Mouse (Mus musculus): ENCODE results near the gene Trim14.

The Trim14 gene

GRCm38 (mm10) chr4:46463130-46463830 lies 72.7 kb downstream of the Trim14 start:
- DNase-seq = peak; percentile 89

DNA sequence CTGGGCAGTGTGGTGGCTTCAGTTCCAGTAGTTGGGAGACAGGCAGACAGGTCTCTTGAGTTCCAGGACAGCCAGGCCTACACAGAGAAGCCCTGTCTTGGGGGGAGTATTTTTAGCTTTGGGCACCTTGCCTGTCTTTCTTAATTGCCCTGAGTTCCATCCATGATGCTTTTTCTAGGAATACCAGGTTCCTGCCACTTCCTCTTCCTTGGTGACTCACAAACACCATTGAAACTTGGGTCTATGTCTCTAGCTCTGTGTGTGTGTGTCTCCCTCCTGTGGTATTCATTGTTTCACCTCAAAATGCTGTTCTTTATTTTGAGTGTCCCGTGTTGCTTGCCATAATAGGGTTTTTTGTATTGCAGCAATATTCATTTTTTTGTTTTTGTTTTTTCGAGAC lies 77.5 kb downstream of the Trim14 start:
- DNase-seq = no peak

- no peak for DNase-seq
Measured at GRCm38 (mm10) chr4:46457186-46457585, 78.8 kb downstream of the Trim14 start.

GRCm38 (mm10) chr4:46456762-46457161 lies 79.2 kb downstream of the Trim14 start:
- no peak for DNase-seq

DNA sequence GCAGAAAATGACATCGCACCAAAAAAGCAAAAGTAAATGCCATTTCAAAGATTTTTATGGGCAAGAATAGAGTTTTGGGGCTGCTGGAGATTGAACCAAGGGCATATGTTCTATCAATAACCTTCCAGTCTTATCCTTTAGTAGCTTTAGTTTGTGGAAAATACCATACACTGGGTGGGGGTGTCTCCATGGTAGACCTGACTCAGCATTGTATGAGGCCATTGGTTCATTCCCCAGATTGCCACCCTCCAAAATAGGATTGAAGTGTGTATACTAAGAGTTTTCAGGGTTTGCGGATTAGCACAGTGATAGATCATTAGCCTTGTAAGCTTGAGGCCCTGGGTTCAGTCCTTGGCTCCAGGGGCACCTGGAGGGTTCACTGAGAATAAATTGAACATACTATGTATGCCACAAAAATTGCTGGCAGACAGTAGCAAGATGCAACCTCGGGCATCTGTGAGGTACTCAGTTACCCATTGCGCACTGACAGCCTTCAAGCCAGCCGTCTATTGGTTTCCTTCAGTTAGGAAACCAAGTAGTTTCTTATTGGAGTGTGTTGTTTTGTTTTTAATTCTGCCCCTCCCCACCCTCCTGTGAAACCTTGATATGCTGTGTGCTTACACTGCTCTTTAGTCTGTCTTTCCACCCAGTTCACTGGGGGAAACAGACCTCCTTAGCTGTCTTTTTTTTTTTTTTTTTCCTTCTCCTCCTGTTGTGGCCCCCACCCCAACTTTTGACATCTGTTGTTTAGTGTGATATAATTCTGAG lies 81.7 kb downstream of the Trim14 start:
- DNase-seq = peak; percentile 29

DNA sequence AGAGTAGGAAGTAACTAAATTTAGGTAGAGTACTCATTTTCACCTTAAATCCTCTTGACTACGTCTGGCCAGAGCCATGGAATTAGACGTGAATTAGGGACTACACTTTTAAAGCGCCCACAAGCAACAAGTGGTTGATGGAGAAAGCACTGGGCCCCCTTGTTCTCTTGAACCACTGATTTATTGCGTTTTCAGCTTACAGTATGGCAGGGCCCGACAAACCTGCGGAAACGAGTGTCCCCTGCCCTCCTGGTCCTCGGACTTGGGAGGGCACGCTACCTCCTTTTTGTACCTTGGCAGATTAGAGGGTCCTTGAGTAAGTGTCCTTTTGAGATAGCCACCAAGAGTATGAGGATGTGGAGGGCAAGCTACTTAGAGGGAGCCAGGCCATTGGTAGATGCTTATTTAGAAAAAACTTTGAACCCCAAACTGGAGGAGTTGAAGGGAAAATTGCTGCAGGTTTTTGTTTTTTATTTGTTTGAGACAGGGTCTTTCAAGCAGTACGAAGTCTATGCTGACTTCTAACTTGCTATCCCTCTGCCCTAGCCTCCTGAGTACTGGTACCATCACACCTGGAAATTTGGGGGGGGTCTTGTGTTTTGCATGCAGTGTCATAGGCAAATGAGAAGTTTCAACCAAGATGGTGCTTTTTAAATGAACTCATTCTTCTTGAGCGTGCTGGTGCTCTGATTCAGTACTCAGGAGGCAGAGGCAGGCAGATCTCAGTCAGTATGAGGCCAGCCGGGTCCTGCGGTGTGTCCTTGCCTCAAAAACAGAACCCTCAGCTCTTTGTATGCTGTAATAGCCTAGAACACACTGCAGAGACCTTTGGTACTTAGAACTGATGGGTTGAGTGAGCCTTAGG lies 82.9 kb downstream of the Trim14 start:
- DNase-seq = peak; percentile 29

DNA sequence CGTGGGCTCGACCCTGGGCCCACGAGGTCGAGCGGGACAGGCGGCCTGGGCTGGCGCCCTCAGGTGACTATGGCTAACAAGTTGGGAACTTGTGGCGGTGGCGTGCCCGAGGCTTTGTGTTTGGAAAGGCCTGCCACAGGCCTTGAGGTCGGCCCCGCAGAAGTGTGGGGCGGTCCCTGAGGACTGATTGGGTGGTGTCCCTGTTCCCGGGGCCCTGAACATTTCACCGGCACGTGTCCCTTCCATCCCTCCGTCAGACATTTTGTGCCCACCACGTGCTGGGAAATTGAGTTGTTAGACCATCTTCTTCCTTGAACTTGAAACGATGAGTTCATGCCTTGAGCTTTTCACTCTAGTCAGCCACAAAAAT lies 83.5 kb downstream of the Trim14 start:
- peak; percentile 70 for DNase-seq

DNA sequence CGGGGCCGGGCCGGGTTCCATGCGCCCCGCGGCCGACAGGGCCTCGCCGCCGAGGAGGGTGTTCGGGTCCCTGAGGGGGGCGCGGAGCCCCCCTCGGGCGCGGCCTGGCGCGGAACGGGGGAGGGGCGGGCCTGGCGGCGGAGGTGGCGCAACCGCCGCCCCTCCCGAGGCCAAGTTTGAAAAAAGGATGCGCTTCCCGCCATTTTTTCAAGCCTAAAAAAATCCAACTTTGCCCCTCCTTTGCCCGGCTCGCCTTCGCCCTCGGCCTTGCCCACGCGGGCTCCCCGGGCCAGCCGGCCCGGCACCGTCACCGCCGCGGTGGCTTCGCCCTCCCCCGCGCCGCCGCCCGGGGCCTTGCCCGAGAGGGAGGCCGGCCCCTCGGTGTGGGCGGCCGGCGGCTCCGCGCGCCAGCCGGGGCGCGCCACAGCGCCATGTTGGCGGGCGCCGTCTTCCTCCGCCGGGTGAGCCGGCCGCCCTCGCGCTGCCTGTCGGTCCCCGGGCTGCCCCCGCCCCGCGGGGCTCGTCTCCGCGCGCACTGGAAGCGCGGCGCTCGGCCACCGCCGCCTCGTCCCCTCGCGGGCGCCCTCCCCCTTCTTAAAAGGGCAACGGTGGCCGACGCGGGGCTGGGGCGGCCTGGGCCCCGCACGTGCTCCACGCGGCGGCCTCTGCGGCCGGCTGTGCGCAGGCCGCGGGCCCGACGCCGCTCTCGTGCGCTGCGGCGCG lies 84.0 kb downstream of the Trim14 start:
- DNase-seq = peak; percentile 83

DNA sequence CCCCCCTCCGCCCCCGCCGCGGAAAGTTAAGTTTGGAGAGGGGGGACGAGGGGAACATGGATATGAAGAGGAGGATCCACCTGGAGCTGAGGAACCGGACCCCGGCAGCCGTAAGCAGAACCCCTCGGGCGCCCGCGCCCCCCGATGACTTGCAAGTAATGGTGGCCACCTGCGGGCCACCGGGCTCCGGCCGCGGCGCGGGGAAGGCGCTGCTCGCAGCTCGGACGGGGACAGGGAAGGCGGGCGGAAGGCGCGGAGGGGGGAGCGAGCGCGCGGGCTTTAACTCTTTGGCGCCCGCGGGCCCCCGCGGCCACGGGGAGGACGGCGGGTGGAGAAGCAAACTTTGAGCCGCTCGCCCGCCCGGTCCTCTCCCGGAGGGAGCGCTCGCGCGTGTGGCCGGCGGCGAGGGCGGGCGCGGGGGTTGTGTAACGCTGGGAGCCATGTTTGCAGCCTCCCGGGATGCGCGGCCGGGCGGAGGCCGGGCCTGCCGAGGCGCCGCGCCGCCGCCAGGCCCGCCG lies 84.6 kb downstream of the Trim14 start:
- DNase-seq = peak; percentile 86

- DNase-seq = peak; percentile 98
Measured at GRCm38 (mm10) chr4:46450519-46451131, 85.3 kb downstream of the Trim14 start, which contains the start of gene Anp32b. Gene Anp32b (plus strand): TSS chr4:46450902.

GRCm38 (mm10) chr4:46450020-46450518 lies 85.9 kb downstream of the Trim14 start:
- DNase-seq = no peak

DNA sequence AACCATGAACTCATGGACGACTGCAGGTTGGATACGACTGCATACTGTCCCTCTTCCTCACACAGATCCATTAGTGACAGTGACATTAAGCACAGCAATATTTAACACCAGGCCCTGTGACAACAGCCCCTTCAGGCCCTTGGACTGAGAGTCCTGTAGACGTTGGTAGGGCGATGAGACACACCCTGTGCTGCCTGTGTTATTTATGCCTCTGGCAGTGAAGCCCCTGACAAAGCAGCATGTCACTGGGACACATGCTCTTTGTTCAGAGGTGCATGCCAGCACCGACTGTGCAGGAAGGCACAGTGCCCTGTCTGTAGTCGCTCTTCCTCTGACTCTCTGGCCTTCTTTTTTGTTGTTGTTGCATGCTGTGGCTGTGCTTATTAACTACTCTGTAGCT lies 87.1 kb downstream of the Trim14 start:
- peak; percentile 63 for DNase-seq

DNA sequence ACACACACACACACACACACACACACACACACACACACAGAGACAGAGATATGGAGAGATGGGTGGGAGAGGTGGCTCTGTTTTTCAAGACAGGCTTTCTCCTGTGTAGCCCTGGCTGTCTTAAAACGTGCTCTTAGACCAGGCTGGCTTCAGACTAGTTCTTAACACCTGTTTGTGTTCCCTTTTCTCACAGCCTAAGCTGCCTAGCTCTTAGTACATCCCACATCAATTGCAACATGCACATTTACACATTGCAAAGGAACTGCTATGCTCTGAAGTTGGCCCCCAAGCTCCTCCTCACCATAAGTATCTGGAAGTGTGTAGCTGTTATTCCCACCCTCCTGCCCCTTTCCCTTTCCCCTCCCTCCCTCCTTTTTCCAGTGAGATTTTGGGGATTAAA lies 88.5 kb downstream of the Trim14 start:
- DNase-seq = peak; percentile 37

DNA sequence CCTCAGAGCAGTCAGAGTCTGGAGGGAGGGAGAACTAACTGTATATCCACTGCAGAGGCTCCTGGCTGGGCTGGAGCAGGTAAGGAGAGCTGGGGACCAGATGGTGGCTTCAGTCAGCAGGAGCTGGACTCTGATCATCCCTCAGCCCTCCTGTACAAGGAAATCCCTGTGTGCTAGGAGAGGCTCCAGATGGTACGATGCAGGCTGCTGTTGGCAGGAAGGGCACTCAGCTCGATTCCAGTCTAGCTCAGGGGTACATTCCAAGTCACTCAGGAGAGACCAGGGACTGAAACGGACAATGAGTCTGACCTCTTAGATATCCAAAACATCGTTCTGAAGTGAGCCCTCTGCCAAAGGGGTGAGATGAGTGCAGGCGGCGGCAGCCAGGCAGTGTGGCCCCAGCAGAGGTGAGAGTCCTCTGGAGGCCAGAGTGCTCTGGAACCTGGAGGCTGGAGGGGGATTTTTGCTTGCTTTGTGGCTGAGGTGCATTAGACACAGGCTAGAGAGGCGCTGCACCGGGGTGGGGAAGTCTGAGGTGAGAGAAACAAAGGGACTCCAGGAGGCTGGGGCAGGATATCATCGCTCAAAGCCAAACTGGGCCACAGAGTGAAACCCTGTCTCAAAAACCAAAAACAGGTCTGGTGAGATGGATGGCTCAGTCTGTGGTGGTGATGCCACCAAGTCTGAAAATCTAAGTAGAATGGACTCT lies 90.5 kb downstream of the Trim14 start:
- DNase-seq = peak; percentile 62

All from thymus, postnatal 4 days (tissue).